Mouse (Mus musculus) heart, postnatal 14 days (tissue): Measurements from ENCODE around the gene Slco4c1. TPM values are rescaled to one million over a fixed set of nuclear protein-coding genes. Genes with fewer than 3 reads are reported as not detected.

Source experiments
- DNase-seq, 2 experiments: peaks; one replicate each; pipeline ENCODE4 v3.0.0; 2021 to 2022
- intact Hi-C: fragments of 180-260 bp; cut with DNase I; formaldehyde crosslinking; loops from one replicate; pipeline ENCODE4 v1.15.1; 2025
- long read RNA-seq, 2 experiments: library from polyadenylated mRNA; stranded (forward); transcript quantifications; one replicate each; pipeline ENCODE4 v2.0.0; 2021
- total RNA-seq, 2 experiments: library from RNA; stranded (reverse); gene quantifications; 2 replicates each; pipeline ENCODE4 v1.2.3; 2021

Slco4c1 gene
- total RNA-seq: under 1 TPM in 1 of 2 experiments, not detected in 1; 0.05 TPM
- long read RNA-seq, experiment 1: 0 reads
- long read RNA-seq, experiment 2: 0 reads

GRCm38 (mm10) chr1:96871528-96872360 lies at the start of gene Slco4c1:
TSS of gene Slco4c1 (minus strand) at chr1:96872171.
- intact Hi-C loops: no loop called here
- DNase-seq: peak in 1 of 2 experiments; percentile 5

DNA sequence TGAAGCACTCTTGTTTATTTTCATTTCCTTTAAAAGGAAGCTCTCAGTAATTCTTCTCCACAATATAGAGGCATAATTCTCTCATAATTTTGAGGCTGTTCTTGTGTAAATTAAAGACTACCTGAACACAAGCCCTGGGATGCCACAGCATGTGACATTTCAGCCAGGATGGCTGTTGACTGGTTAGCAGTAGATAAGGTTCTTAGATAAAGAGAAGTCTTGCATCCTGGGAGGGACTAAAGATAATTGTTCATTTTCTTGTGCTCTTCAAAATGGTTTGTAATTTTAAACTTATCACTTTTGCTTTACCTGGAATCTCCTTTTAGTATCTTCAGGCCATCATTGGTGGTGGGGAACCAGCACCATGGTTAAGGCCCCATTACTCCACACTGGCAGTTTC lies 45.4 kb upstream of the Slco4c1 start:
- intact Hi-C loops: no loop called here
- no peak for DNase-seq

GRCm38 (mm10) chr1:96883788-96884187 lies 11.8 kb upstream of the Slco4c1 start:
- intact Hi-C loops: no loop called here
- DNase-seq: no peak

- intact Hi-C loops: no loop called here
These were observed 6.6 kb upstream of the Slco4c1 start for GRCm38 (mm10) chr1:96878572-96878971.

GRCm38 (mm10) chr1:96876076-96876475 lies 4.1 kb upstream of the Slco4c1 start:
- no peak for DNase-seq
- intact Hi-C loops: no loop called here

More at GRCm38 (mm10) chr1:96878572-96878971, 6.6 kb upstream of the Slco4c1 start:
- no peak for DNase-seq

DNA sequence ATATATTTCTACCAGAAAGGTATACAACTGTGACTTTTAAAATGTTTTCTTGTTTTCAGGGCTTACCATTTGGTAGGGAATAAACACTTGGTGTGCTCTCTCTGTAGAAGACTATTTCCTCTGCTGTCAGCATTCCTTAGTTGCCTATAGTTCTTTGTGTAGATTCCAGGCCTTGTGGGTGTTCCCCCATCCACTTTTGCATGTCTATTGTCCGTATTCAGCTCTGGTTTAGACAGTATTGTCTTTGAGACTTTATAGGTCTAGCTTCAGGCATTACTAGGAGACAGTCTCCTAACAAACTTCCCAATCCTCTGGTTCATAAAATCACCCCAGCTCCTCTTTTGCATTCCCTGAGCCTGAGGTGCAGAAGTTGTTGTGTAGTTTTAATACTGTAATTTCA lies 2.7 kb upstream of the Slco4c1 start:
- no peak for DNase-seq
- intact Hi-C loops: no loop called here

DNA sequence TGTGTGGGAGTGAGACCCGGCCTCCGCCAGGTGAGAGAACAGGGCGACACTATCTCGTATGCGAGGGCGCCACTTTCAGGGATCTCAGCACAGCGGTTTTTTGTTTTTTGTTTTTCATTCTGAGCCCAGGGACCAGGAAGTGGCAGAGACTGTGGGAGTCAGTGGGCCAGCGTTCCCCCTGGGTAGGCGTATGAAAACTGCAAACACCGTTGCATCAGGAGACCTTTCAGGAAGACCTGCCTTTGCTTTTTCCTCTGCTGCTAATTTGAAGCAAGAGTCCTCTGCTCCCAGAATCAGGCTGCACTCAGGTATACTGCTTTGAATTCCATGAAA lies 356 bp upstream of the Slco4c1 start:
- DNase-seq: no peak
- intact Hi-C loops: no loop called here

- no peak for DNase-seq
- intact Hi-C loops: no loop called here
These were observed 1.1 kb downstream of the Slco4c1 start for GRCm38 (mm10) chr1:96870764-96871307.

DNA sequence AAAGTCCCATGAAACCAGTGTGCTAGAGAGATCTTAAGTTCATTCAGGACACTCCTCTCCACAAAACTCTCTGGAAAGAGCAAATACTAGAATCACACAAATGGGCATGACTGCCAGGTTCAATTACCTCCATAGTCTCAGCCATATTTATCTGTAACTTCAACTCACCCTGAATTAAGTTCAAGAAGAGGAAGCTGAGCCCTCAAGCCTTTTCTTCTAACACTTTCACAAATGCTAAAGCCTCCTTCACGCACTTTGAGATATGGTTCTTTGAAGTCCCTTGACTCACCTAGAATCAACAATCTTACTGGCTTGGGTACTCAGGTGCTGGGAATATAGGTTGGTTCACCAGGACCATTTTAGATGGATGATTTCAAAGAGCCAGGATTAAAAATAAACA lies 3.2 kb downstream of the Slco4c1 start:
- DNase-seq: no peak
- intact Hi-C loops: no loop called here

- DNase-seq: no peak
- intact Hi-C loops: no loop called here
These were observed 6.0 kb downstream of the Slco4c1 start for GRCm38 (mm10) chr1:96866002-96866401.

DNA sequence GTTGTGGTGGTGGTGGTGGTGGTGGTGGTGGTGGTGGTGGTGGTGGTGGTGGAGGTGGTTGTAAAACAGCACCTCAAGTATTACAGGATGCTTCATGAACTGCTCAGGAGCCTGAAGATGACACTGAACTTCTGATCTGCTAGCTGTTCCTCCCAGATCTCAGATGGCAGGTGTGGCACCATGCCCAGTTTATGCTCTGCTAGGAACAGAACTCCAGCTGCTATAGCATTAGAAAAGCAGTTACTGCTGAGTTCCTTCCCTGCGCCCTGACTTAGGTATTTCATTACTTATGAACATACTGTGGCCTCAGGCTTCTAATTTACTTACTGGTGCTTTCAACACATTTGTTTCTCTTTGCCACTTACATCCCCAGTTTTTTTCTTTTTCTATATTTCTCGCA lies 7.9 kb downstream of the Slco4c1 start:
- intact Hi-C loops: no loop called here
- no peak for DNase-seq

DNA sequence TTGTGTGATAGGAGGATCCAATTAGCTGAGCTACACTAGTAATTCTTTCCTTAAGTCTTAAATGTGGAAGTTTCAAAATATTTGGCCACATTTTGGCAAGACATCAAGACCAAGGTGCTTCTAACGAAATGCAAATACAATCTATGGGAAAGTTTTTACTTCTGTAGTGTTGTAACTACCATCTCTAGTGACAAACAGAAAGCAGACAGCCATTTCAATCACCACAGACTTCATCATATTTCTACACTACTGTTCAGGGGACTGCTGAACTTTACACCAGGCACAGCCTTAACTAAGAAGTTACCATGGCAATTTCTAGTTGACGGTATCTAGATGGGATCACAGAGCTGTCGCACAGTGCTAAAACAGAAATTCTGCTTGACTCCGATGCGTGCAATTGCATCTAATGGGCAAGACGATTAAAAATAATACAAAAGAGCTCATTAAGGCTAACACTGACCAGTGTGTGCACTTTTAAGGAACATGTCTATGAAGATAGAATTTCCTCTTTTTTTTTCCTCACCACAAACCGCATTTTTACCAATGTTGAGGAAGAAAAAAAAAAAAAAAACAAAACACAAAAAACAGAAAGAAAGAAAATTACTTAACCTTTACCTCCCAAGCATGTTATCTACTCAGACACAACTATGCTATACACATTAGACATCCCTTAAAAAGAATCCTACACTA lies 11.8 kb downstream of the Slco4c1 start:
- DNase-seq: no peak
- intact Hi-C loops: no loop called here

DNA sequence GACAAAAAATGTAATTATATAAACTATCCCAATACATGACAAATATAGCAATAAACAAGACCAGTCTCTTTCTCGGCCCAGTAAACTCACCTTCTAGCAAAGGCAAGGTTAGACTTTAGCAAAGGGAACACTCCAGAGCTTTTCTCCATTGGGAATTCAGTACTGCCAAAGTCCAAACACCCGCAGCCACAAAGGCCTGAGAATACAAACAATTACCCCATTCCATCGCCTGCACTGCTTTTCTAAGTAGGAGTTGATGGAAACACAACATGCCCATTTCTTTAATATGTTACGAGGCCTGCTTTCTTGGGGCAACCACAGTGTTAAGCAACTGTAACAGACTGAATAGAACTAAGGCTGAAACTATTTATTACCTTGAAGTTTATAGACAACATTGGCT lies 18.4 kb downstream of the Slco4c1 start:
- no peak for DNase-seq
- intact Hi-C loops: no loop called here

GRCm38 (mm10) chr1:96849101-96849500 lies 22.9 kb downstream of the Slco4c1 start:
- no peak for DNase-seq
- intact Hi-C loops: loop anchor here (5.0 kb wide), 1 partner anchor 168 kb away; no protein-coding TSS in a partner anchor

DNA sequence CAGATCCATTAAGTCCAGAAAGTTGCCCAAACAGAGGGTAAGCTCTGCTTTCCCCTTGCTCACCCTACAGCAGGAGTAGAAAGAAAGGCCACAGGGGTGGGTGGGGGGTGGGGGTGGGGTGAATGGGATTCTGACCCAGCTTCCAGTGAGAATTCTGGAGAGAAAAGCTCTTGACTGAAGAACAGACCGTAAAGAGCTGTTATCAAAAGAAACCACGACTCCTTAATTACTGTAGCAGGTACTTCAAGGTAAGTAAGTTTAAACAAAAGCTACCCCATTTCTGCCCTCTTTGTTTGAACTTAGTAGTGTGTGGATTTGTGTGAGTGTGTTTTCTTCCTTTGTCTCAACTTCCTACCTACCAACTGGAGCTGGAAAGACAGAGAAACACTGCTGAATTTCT lies 23.4 kb downstream of the Slco4c1 start:
- DNase-seq: no peak
- intact Hi-C loops: loop anchor here (5.0 kb wide), 1 partner anchor 169 kb away; no protein-coding TSS in a partner anchor

GRCm38 (mm10) chr1:96846727-96847126 lies 25.2 kb downstream of the Slco4c1 start:
- peak in 1 of 2 experiments; percentile 5 for DNase-seq
- intact Hi-C loops: loop anchor here (5.0 kb wide), 1 partner anchor 171 kb away; no protein-coding TSS in a partner anchor

DNA sequence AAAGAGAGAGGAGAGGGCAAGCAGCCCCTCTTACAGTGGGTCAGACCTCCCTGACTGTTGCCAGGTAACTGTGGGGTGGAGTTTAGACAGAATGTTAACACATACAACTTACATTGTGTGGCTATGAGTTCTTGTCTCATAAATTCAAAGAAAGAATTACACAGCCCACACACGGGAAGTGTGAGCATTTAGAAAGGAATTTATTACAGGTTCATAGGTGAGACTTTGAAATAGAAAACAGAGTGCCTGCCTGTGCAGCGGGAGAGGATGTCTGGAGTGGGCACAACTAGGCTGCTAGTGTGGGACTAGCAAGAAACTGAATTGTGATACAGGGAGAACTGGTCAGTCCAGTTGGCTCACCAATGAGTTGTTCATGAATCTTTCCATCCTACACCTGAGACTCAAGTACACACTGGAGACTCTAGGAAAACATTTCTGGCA lies 66.7 kb downstream of the Slco4c1 start:
- DNase-seq: no peak
- intact Hi-C loops: no loop called here

DNA sequence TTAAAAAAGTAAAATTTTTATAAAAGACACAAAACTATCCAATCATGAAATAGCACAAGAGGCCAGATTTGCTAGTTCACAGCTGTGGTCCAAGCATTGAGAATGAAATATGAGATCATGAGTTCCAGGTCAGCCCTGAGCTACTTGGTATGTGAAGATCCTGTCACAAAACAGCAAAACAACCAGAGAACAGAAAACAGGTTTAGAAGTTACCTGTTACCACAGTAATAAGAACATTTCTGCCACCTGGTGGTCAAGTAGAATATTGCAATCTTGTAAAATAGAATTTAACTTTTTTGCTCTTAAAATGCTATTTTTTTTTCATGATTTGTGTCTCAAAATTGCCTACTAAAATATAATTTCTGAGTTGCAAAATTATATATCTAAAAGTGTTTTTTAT lies 70.4 kb downstream of the Slco4c1 start:
- no peak for DNase-seq
- intact Hi-C loops: no loop called here

- intact Hi-C loops: no loop called here
- no peak for DNase-seq
These were observed 77.3 kb downstream of the Slco4c1 start for GRCm38 (mm10) chr1:96794690-96795089.

DNA sequence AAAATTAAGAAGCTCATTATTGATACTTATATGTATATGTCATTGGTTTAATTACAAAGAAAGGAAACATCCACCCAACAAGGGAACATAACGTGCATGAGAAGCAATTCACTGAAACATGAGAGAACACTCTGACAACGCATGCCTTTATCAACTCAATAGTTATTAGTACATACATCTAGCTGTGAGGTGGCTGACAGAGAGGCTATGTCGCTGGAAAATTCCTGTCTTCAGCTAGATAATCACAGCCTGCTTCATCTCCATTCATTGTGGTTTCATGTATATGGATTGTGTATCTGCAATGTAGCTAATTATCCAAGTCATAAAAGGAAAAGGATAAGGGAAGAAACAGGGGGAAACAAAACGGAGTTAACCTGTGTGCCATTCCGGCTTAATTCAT lies 77.7 kb downstream of the Slco4c1 start:
- DNase-seq: no peak
- intact Hi-C loops: no loop called here

- intact Hi-C loops: no loop called here
- DNase-seq: no peak
These were observed 82.7 kb downstream of the Slco4c1 start for GRCm38 (mm10) chr1:96789268-96789667.
